Mouse (Mus musculus) megakaryocyte, embryonic 14.5 days (primary cell): ENCODE results near the gene Prrx1.

Source experiments
- FLI1 ChIP-seq: IDR thresholded peaks from 2 replicates; pipeline ENCODE4 v1.6.1; 2012; ENCODE audit warnings: low read length, inconsistent platforms, mixed read lengths
- GATA1 ChIP-seq: IDR thresholded peaks from 3 replicates; pipeline ENCODE4 v1.6.1; 2012; ENCODE audit warnings: mixed read lengths, low read length, inconsistent platforms, borderline replicate concordance

- TF ChIP-seq GATA1 (no peak), FLI1 (no peak)
These were observed 2.3 kb downstream of the Prrx1 start for GRCm38 (mm10) chr1:163311006-163311836.
